ENCODE assay signal across 8 mouse cellular contexts in genomic region chr10:115385018-115386002, GRCm38 (mm10). TPM values are rescaled to one million over a fixed set of nuclear protein-coding genes. Genes with fewer than 3 reads are reported as not detected.
DNase-seq lines count a peak whose midpoint lies in the region; ATAC-seq and TF ChIP-seq lines count a peak whose summit lies in the region.

No protein-coding gene starts in this region.

- H3K9me3 ChIP-seq in hindbrain, embryonic 16.5 days (ENCODE audit: control insufficient read depth, low read length), result no peaks in the 10 kb centered on the region

- H3K9ac ChIP-seq in hindbrain, embryonic 16.5 days (ENCODE audit: low read depth, low read length), result peak overlapping the region; percentile 95

- 0% methylated on average over 68 of the region's 101 CpGs for WGBS in hindbrain, embryonic 16.5 days

- peak overlapping the region; percentile 98 for H3K27ac ChIP-seq in gastrocnemius, adult 2 months
- peak overlapping the region; percentile 97 for H3K27ac ChIP-seq in hindbrain, embryonic 16.5 days (ENCODE audit: low read depth, low read length)
- H3K27ac ChIP-seq in left cerebral cortex, adult 2 months, result peak overlapping the region; percentile 87

- ATAC-seq in hindbrain, embryonic 16.5 days, result no peak
- ATAC-seq in megakaryocyte, adult 5-6 weeks (ENCODE audit: poor library complexity, severe bottlenecking), result peak; percentile 31

- intact Hi-C loops in gastrocnemius, adult 2 months (cut with DNase I), result loop anchor here (2.0 to 5.0 kb wide), 2 partner anchors 63 to 133 kb away; partner anchors contain the start of gene Tbc1d15
- intact Hi-C loops in left cerebral cortex, adult 2 months (cut with DNase I), result loop anchor here (2.0 to 5.0 kb wide), 2 partner anchors 71 to 583 kb away; partner anchors contain the start of genes Rab21 and Trhde

- no peaks in the 10 kb centered on the region for H3K27me3 ChIP-seq in hindbrain, embryonic 16.5 days (replicated peaks; ENCODE audit: control insufficient read depth, insufficient read depth, low read length)

- H3K4me3 ChIP-seq in gastrocnemius, adult 2 months, result peak overlapping the region; percentile 83
- peak overlapping the region; percentile 97 for H3K4me3 ChIP-seq in hindbrain, embryonic 16.5 days (ENCODE audit: low read length)
- H3K4me3 ChIP-seq in left cerebral cortex, adult 2 months, result peak overlapping the region; percentile 94

- H3K4me1 ChIP-seq in hindbrain, embryonic 16.5 days (ENCODE audit: control insufficient read depth, insufficient read depth, low read depth, low read length), result peaks cover 32% of the 10 kb centered on the region

- TF ChIP-seq CTCF in gastrocnemius, adult 2 months (IDR thresholded peaks at IDR 0.05), result no peak
- TF ChIP-seq CTCF in left cerebral cortex, adult 2 months (IDR thresholded peaks at IDR 0.05), result no peak

- H3K4me2 ChIP-seq in hindbrain, embryonic 16.5 days (ENCODE audit: low read length), result peak overlapping the region; percentile 81

- DNase-seq in T-cell, adult 2 months (ENCODE audit: low spot score), result peak; percentile 63
- DNase-seq in cerebellum, postnatal 36 days, result peak; percentile 45 to 50
- DNase-seq in gastrocnemius, adult 2 months, result peak; percentile 75
- DNase-seq in left cerebral cortex, adult 2 months (ENCODE audit: extremely low spot score in 1 of 2, low spot score in 2 of 2), result peak; percentile 51 to 55
- peak; percentile 62 to 71 for DNase-seq in right cerebral cortex, postnatal 10 days (ENCODE audit: low spot score in 2 of 2)
- peak; percentile 58 for DNase-seq in urinary bladder, postnatal 14 days (ENCODE audit: low spot score)

- H3K36me3 ChIP-seq in hindbrain, embryonic 16.5 days (ENCODE audit: control insufficient read depth, insufficient read depth, low read length), result no peaks in the 10 kb centered on the region

RNA-seq across cellular contexts. Expression of gene Zfc3h1, which starts 0.6 kb away (rescaled TPM):
- total RNA-seq in gastrocnemius, adult 2 months (2021), result 10 to 100 TPM; 13.0 to 14.5 TPM
- 12.5 and 13.2 TPM in 2 replicates for polyA plus RNA-seq in hindbrain, embryonic 16.5 days (2015; fragmentation: Nextera tagmentation; extraction: Ambion mirVana)
- 10 to 100 TPM; 54.6 to 61.2 TPM for total RNA-seq in left cerebral cortex, adult 2 months (2021)
- 56.7 and 65.8 TPM in 2 replicates for total RNA-seq in megakaryocyte, adult 5-6 weeks (2015)
- 46.7 and 47.7 TPM in 2 replicates for total RNA-seq in megakaryocyte, adult 5-6 weeks (2017)

RNA-seq across cellular contexts. Expression of gene Thap2, which starts 1.1 kb away (rescaled TPM):
- total RNA-seq in gastrocnemius, adult 2 months (2021), result 10 to 100 TPM in 1 of 2 experiments, 1 to 10 TPM in 1; 5.3 to 11.1 TPM
- polyA plus RNA-seq in hindbrain, embryonic 16.5 days (2015; fragmentation: Nextera tagmentation; extraction: Ambion mirVana), result 19.9 and 20.0 TPM in 2 replicates
- total RNA-seq in left cerebral cortex, adult 2 months (2021), result 10 to 100 TPM; 13.0 to 14.5 TPM
- 5.5 and 5.8 TPM in 2 replicates for total RNA-seq in megakaryocyte, adult 5-6 weeks (2015)
- 5.6 and 5.7 TPM in 2 replicates for total RNA-seq in megakaryocyte, adult 5-6 weeks (2017)

RNA-seq across cellular contexts. Expression of gene Tmem19, which starts 23.0 kb away (rescaled TPM):
- total RNA-seq in gastrocnemius, adult 2 months (2021), result 10 to 100 TPM; 11.6 to 17.4 TPM
- polyA plus RNA-seq in hindbrain, embryonic 16.5 days (2015; fragmentation: Nextera tagmentation; extraction: Ambion mirVana), result 34.0 and 34.1 TPM in 2 replicates
- 10 to 100 TPM; 38.3 to 40.2 TPM for total RNA-seq in left cerebral cortex, adult 2 months (2021)
- 16.6 and 22.8 TPM in 2 replicates for total RNA-seq in megakaryocyte, adult 5-6 weeks (2015)
- total RNA-seq in megakaryocyte, adult 5-6 weeks (2017), result 20.2 and 25.6 TPM in 2 replicates
